Mouse (Mus musculus): ENCODE measurements at regions not wholly inside any gene's neighbourhood (a gene's known extent, or its start where the extent isn't known, plus 50 kb on each side); places are given as distances from the start of the nearest gene placed in this dataset.

DNA sequence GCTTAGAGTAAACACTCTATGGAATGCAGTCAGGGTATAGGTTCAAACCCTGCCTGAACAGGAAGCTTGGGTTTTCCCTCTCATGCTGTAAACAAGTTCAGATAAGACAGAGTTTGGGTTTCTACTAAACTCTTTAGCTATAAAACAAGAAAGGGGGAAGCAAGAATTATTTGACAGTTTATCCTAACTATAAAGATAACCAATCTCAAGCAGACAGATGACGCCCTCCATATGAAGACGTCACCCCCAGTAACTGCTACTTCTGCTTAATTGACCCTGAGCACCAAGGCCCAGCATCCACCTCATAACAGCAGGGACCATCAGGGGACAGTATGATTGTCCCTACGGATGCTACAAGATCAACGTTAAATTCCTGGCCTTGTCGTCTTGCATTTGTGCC lies 588.4 kb downstream of the Efna5 start:
- TF ChIP-seq POLR2A (IDR thresholded peaks at IDR 0.05; ENCODE audit: insufficient read depth, low read depth, low read length) (no peak), CTCF (IDR thresholded peaks at IDR 0.05) (no peak)

Data from heart, adult 2 months (tissue).